Mouse (Mus musculus) kidney, adult 2 months (tissue): ENCODE data around the gene Prss48. TPM values are rescaled to one million over a fixed set of nuclear protein-coding genes. Genes with fewer than 3 reads are reported as not detected.
"Not testable (repeated sequence)": the region's sequence is repeated elsewhere in the genome, so short reads cannot be mapped to it uniquely, and the experiment has no call there.

Experiments used
- DNase-seq: peaks from one replicate; pipeline ENCODE4 v3.0.0; 2021
- H3K27ac ChIP-seq: fragments of 200-500 bp; 2 replicates; pipeline ENCODE4 v1.5.1; 2012; ENCODE audit warnings: low read depth, low read length, control low read depth, inconsistent platforms; ENCODE audit not compliant: insufficient read depth
- H3K27me3 ChIP-seq: fragments of 200-500 bp; replicated peaks from 2 replicates; pipeline ENCODE4 v1.6.1; 2012; ENCODE audit warnings: mild to moderate bottlenecking, moderate library complexity, low read length, inconsistent platforms; ENCODE audit not compliant: control insufficient read depth, insufficient read depth
- H3K36me3 ChIP-seq: fragments of 200-500 bp; 2 replicates; pipeline ENCODE4 v1.6.1; 2012; ENCODE audit warnings: mild to moderate bottlenecking, moderate library complexity, low read length, inconsistent platforms; ENCODE audit not compliant: control insufficient read depth, insufficient read depth
- H3K4me1 ChIP-seq: fragments of 200-500 bp; 2 replicates; pipeline ENCODE4 v1.6.1; 2011; ENCODE audit warnings: low read length; ENCODE audit not compliant: control insufficient read depth, insufficient read depth
- H3K4me3 ChIP-seq: fragments of 200-500 bp; 2 replicates; pipeline ENCODE4 v1.5.1; 2011; ENCODE audit warnings: mild to moderate bottlenecking, low read depth, low read length, control low read depth; ENCODE audit not compliant: insufficient read depth
- CTCF ChIP-seq: fragments of 200-500 bp; conservative IDR thresholded peaks from 2 replicates; pipeline ENCODE4 v1.5.1; 2011; ENCODE audit warnings: low read depth, mild to moderate bottlenecking, control low read depth, low read length, moderate library complexity, mixed read lengths; ENCODE audit not compliant: insufficient read depth, insufficient read length
- POLR2A ChIP-seq: fragments of 200-500 bp; IDR thresholded peaks from one replicate; pipeline ENCODE4 v1.6.1; 2011; ENCODE audit warnings: low read depth, low read length, control low read depth
- WGBS: fragments of 180-500 bp; shearing (Covaris S2); methylation state at CpG from one replicate; pipeline ENCODE4 v1.1.7; 2018; 5-methylcytosine and 5-hydroxymethylcytosine counted together
- polyA plus RNA-seq: library from polyadenylated mRNA; depleted of rRNA; stranded (reverse); fragments of >200 nt; gene quantifications from 2 replicates; pipeline ENCODE4 v1.2.3, GENCODE M21; 2012

The Prss48 gene
- polyA plus RNA-seq, 1 experiment = not detected

- Histone ChIP-seq H3K4me1 (peaks cover 10% of the 10 kb centered on the region; the same call in 1 of the 2 replicates), H3K27me3 (no peaks in the 10 kb centered on the region), H3K4me3 (no peak overlapping the region), H3K27ac (no peak overlapping the region), H3K36me3 (no peaks in the 10 kb centered on the region)
- no peak for DNase-seq
- WGBS = 92% methylated on average over 2 of the region's 2 CpGs
- no peak for TF ChIP-seq CTCF
- TF ChIP-seq POLR2A = no peak
These were observed 15.1 kb downstream of the Prss48 start for GRCm38 (mm10) chr3:85987225-85987624.

GRCm38 (mm10) chr3:85984537-85984936, 17.8 kb downstream of the Prss48 start:
- peaks cover 6% of the 10 kb centered on the region; the same call in 1 of the 2 replicates for H3K4me1 ChIP-seq
- DNase-seq = no peak
- H3K27me3 ChIP-seq = no peaks in the 10 kb centered on the region
- H3K4me3 ChIP-seq = no peak overlapping the region
- WGBS = 71% methylated on average over 6 of the region's 6 CpGs
- no peaks in the 10 kb centered on the region for H3K36me3 ChIP-seq
- TF ChIP-seq POLR2A (no peak), CTCF (no peak)
- H3K27ac ChIP-seq = no peak overlapping the region

DNA sequence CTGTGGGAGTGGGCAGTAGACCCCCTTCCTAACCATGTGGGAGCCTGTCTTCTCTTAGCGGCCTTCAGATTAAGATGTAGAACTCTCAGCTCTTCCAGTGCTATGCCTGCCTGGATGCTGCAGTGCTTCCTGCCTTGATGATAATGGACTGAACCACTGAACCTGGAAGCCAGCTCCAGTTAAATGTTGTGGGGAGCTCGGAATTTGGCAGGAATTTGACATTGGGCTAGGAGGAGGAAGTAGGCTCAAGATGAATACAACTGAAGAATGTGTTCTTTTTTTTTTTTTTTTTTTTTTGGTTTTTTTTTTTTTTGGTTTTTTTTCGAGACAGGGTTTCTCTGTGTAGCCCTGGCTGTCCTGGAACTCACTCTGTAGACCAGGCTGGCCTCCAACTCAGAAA, 20.5 kb downstream of the Prss48 start:
- H3K27me3 ChIP-seq, H3K27ac ChIP-seq, H3K36me3 ChIP-seq, H3K4me1 ChIP-seq, DNase-seq, H3K4me3 ChIP-seq: not testable (repeated sequence)
- 78% methylated on average over 3 of the region's 3 CpGs for WGBS

GRCm38 (mm10) chr3:85980036-85980435, 22.3 kb downstream of the Prss48 start:
- Histone ChIP-seq H3K4me3 (no peak overlapping the region), H3K36me3 (no peaks in the 10 kb centered on the region), H3K4me1 (peaks cover 13% of the 10 kb centered on the region; the same call in 1 of the 2 replicates), H3K27me3 (no peaks in the 10 kb centered on the region), H3K27ac (no peak overlapping the region)
- 64% methylated on average over 4 of the region's 4 CpGs for WGBS
- no peak for DNase-seq
- TF ChIP-seq POLR2A (no peak), CTCF (no peak)

DNA sequence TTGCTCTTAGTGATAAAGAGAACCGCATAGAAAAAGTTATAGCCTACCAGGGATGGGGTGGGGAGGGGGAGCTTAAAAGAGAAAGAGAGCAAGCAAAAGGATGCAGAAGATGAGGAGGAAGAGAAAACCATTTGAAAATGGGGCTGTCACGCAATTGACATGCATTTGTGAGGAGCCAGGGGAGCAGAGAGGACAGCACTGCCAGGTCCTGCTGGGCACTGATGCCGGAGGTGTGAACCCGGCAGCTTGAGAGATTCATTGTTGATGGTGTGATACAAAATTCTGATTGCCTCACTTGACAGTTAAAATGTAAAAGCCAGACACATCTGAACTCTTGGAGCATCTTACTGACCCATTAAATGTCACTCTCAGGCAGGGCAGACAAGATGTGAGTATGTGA, 27.8 kb downstream of the Prss48 start:
- no peak for DNase-seq
- Histone ChIP-seq H3K27me3 (no peaks in the 10 kb centered on the region), H3K4me1 (peaks cover 17% of the 10 kb centered on the region; the same call in 1 of the 2 replicates), H3K36me3 (no peaks in the 10 kb centered on the region), H3K27ac (peak overlapping the region; percentile 36; the same call in 1 of the 2 replicates), H3K4me3 (no peak overlapping the region)
- 83% methylated on average over 4 of the region's 4 CpGs for WGBS
- TF ChIP-seq CTCF = no peak
- TF ChIP-seq POLR2A = no peak

- Histone ChIP-seq H3K4me1 (peaks cover 17% of the 10 kb centered on the region; the same call in 1 of the 2 replicates), H3K4me3 (no peak overlapping the region), H3K36me3 (no peaks in the 10 kb centered on the region), H3K27me3 (no peaks in the 10 kb centered on the region), H3K27ac (no peak overlapping the region)
- DNase-seq = peak; percentile 68
- 63% methylated on average over 10 of the region's 10 CpGs for WGBS
- TF ChIP-seq CTCF = no peak
- no peak for TF ChIP-seq POLR2A
These were observed 28.7 kb downstream of the Prss48 start for GRCm38 (mm10) chr3:85973376-85974140.

DNA sequence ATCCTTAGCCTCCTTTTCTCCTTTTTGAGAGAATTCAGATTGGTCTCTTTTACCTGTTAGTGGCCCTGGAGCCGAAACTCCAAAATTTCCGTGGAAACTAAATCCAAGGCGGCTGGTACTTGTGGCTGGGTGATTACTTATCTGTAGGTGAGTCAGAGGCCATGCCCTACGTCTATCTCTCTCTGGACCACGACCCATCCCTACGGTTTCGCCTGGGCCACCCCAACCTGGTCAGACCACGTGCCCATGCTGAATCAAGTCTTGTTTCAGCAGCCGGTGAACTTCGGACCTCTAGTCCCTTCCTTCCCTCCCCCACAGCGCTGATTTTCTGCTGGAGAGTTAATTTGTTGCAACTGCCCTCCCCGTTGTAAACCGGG, 30.7 kb downstream of the Prss48 start:
- no peak for TF ChIP-seq POLR2A
- TF ChIP-seq CTCF = no peak
- Histone ChIP-seq H3K4me1 (peaks cover 13% of the 10 kb centered on the region; the same call in 1 of the 2 replicates), H3K4me3 (peak overlapping the region; percentile 98), H3K27me3 (no peaks in the 10 kb centered on the region), H3K27ac (peak overlapping the region; percentile 75; the same call in 1 of the 2 replicates), H3K36me3 (no peaks in the 10 kb centered on the region)
- WGBS = 1% methylated on average over 13 of the region's 13 CpGs
- DNase-seq = peak; percentile 94
